Mouse (Mus musculus): ENCODE measurements at regions not wholly inside any gene's neighbourhood (a gene's known extent, or its start where the extent isn't known, plus 50 kb on each side); places are given as distances from the start of the nearest gene placed in this dataset.

- H3K9me3 ChIP-seq (replicated peaks): no peaks in the 10 kb centered on the region
- no peak overlapping the region for H3K4me3 ChIP-seq
- 81% methylated on average over 9 of the region's 9 CpGs for WGBS
- H3K36me3 ChIP-seq: no peaks in the 10 kb centered on the region
- peaks cover 39% of the 10 kb centered on the region for H3K27me3 ChIP-seq (ENCODE audit: low read depth, poor library complexity, severe bottlenecking)
- H3K4me1 ChIP-seq: no peaks in the 10 kb centered on the region
- no peak for DNase-seq (ENCODE audit: low spot score)
- no peak overlapping the region for H3K27ac ChIP-seq
Observed at GRCm38 (mm10) chr1:190444366-190444765, 273.9 kb upstream of the Prox1 start.

- 88% methylated on average over 3 of the region's 3 CpGs for WGBS
- H3K9me3 ChIP-seq (replicated peaks): no peaks in the 10 kb centered on the region
- no peaks in the 10 kb centered on the region for H3K36me3 ChIP-seq
- no peak overlapping the region for H3K27ac ChIP-seq
- H3K4me1 ChIP-seq: no peaks in the 10 kb centered on the region
- H3K27me3 ChIP-seq (ENCODE audit: low read depth, poor library complexity, severe bottlenecking): peaks cover 28% of the 10 kb centered on the region
- DNase-seq (ENCODE audit: low spot score): no peak
- no peak overlapping the region for H3K4me3 ChIP-seq
Observed at GRCm38 (mm10) chr1:190443234-190443633, 272.7 kb upstream of the Prox1 start.

- Histone ChIP-seq H3K27me3 (ENCODE audit: low read depth, poor library complexity, severe bottlenecking) (peaks cover 17% of the 10 kb centered on the region), H3K4me3 (no peak overlapping the region), H3K4me1 (no peaks in the 10 kb centered on the region), H3K27ac (no peak overlapping the region), H3K36me3 (no peaks in the 10 kb centered on the region), H3K9me3 (replicated peaks) (no peaks in the 10 kb centered on the region)
- WGBS: 75% methylated on average over 4 of the region's 4 CpGs
- DNase-seq (ENCODE audit: low spot score): no peak
Observed at GRCm38 (mm10) chr1:190442166-190442565, 271.7 kb upstream of the Prox1 start.

- H3K4me1 ChIP-seq: no peaks in the 10 kb centered on the region
- H3K27ac ChIP-seq: no peak overlapping the region
- no peaks in the 10 kb centered on the region for H3K36me3 ChIP-seq
- H3K27me3 ChIP-seq (ENCODE audit: low read depth, poor library complexity, severe bottlenecking): 0 out of 2 replicates have a peak, but pooled peaks cover 3% of the 10 kb centered on the region
- H3K4me3 ChIP-seq: no peak overlapping the region
- no peaks in the 10 kb centered on the region for H3K9me3 ChIP-seq (replicated peaks)
- no peak for DNase-seq (ENCODE audit: low spot score)
- WGBS: 80% methylated on average over 2 of the region's 2 CpGs
Observed at GRCm38 (mm10) chr1:190438789-190439188, 268.3 kb upstream of the Prox1 start.

GRCm38 (mm10) chr1:190422874-190423273 lies 252.4 kb upstream of the Prox1 start:
- 88% methylated on average over 9 of the region's 9 CpGs for WGBS

GRCm38 (mm10) chr1:190419709-190420108 lies 249.2 kb upstream of the Prox1 start:
- WGBS: 84% methylated on average over 13 of the region's 13 CpGs
- Histone ChIP-seq H3K27me3 (ENCODE audit: low read depth, poor library complexity, severe bottlenecking) (no peaks in the 10 kb centered on the region; the same call in 1 of the 2 replicates), H3K9me3 (replicated peaks) (no peaks in the 10 kb centered on the region)

More at GRCm38 (mm10) chr1:190422874-190423273, 252.4 kb upstream of the Prox1 start:
- H3K4me3 ChIP-seq: no peak overlapping the region
- no peaks in the 10 kb centered on the region; the same call in 1 of the 2 replicates for H3K27me3 ChIP-seq (ENCODE audit: low read depth, poor library complexity, severe bottlenecking)
- H3K4me1 ChIP-seq: 0 out of 2 replicates have a peak, but pooled peaks cover 6% of the 10 kb centered on the region
- H3K36me3 ChIP-seq: no peaks in the 10 kb centered on the region
- no peak for DNase-seq (ENCODE audit: low spot score)
- no peak overlapping the region for H3K27ac ChIP-seq
- H3K9me3 ChIP-seq (replicated peaks): no peaks in the 10 kb centered on the region

GRCm38 (mm10) chr1:190417326-190417725 lies 246.8 kb upstream of the Prox1 start:
- Histone ChIP-seq H3K36me3 (no peaks in the 10 kb centered on the region), H3K4me1 (peaks cover 16% of the 10 kb centered on the region), H3K27ac (no peak overlapping the region), H3K9me3 (replicated peaks) (no peaks in the 10 kb centered on the region), H3K27me3 (ENCODE audit: low read depth, poor library complexity, severe bottlenecking) (no peaks in the 10 kb centered on the region; the same call in 1 of the 2 replicates), H3K4me3 (no peak overlapping the region)
- 6% methylated on average over 11 of the region's 11 CpGs for WGBS
- peak; percentile 48 for DNase-seq (ENCODE audit: low spot score)

More at GRCm38 (mm10) chr1:190419709-190420108, 249.2 kb upstream of the Prox1 start:
- no peak for DNase-seq (ENCODE audit: low spot score)
- Histone ChIP-seq H3K4me1 (peaks cover 16% of the 10 kb centered on the region), H3K36me3 (no peaks in the 10 kb centered on the region), H3K4me3 (no peak overlapping the region), H3K27ac (no peak overlapping the region)

- Histone ChIP-seq H3K9me3 (replicated peaks) (no peaks in the 10 kb centered on the region), H3K27me3 (ENCODE audit: low read depth, poor library complexity, severe bottlenecking) (peaks cover 6% of the 10 kb centered on the region; the same call in 1 of the 2 replicates), H3K4me3 (no peak overlapping the region), H3K36me3 (no peaks in the 10 kb centered on the region), H3K27ac (no peak overlapping the region), H3K4me1 (peaks cover 6% of the 10 kb centered on the region; the same call in 1 of the 2 replicates)
- 92% methylated on average over 5 of the region's 5 CpGs for WGBS
- no peak for DNase-seq (ENCODE audit: low spot score)
Observed at GRCm38 (mm10) chr1:190411756-190412155, 241.2 kb upstream of the Prox1 start.

- no peak for DNase-seq (ENCODE audit: low spot score)
- Histone ChIP-seq H3K9me3 (replicated peaks) (no peaks in the 10 kb centered on the region), H3K27me3 (ENCODE audit: low read depth, poor library complexity, severe bottlenecking) (peaks cover 14% of the 10 kb centered on the region; the same call in 1 of the 2 replicates), H3K36me3 (no peaks in the 10 kb centered on the region), H3K27ac (no peak overlapping the region), H3K4me3 (no peak overlapping the region), H3K4me1 (no peaks in the 10 kb centered on the region)
- 84% methylated on average over 12 of the region's 12 CpGs for WGBS
Observed at GRCm38 (mm10) chr1:190403335-190403734, 232.8 kb upstream of the Prox1 start.

GRCm38 (mm10) chr1:190398308-190398707 lies 227.8 kb upstream of the Prox1 start:
- Histone ChIP-seq H3K27ac (no peak overlapping the region), H3K27me3 (ENCODE audit: low read depth, poor library complexity, severe bottlenecking) (peaks cover 8% of the 10 kb centered on the region; the same call in 1 of the 2 replicates), H3K36me3 (no peaks in the 10 kb centered on the region), H3K4me3 (no peak overlapping the region), H3K9me3 (replicated peaks) (no peaks in the 10 kb centered on the region), H3K4me1 (no peaks in the 10 kb centered on the region)
- WGBS: 56% methylated on average over 6 of the region's 6 CpGs
- DNase-seq (ENCODE audit: low spot score): no peak

- 84% methylated on average over 2 of the region's 2 CpGs for WGBS
- no peaks in the 10 kb centered on the region for H3K36me3 ChIP-seq
Observed at GRCm38 (mm10) chr1:190397811-190398210, 227.3 kb upstream of the Prox1 start.

GRCm38 (mm10) chr1:190393061-190393460 lies 222.5 kb upstream of the Prox1 start:
- no peaks in the 10 kb centered on the region for H3K36me3 ChIP-seq
- no peaks in the 10 kb centered on the region for H3K27me3 ChIP-seq (ENCODE audit: low read depth, poor library complexity, severe bottlenecking)
- H3K4me3 ChIP-seq: no peak overlapping the region
- no peak for DNase-seq (ENCODE audit: low spot score)
- peaks cover 5% of the 10 kb centered on the region for H3K4me1 ChIP-seq
- no peak overlapping the region for H3K27ac ChIP-seq
- WGBS: 94% methylated on average over 6 of the region's 6 CpGs
- no peaks in the 10 kb centered on the region for H3K9me3 ChIP-seq (replicated peaks)

More at GRCm38 (mm10) chr1:190397811-190398210, 227.3 kb upstream of the Prox1 start:
- Histone ChIP-seq H3K27me3 (ENCODE audit: low read depth, poor library complexity, severe bottlenecking) (peaks cover 7% of the 10 kb centered on the region; the same call in 1 of the 2 replicates), H3K9me3 (replicated peaks) (no peaks in the 10 kb centered on the region), H3K4me3 (no peak overlapping the region), H3K27ac (no peak overlapping the region), H3K4me1 (no peaks in the 10 kb centered on the region)
- no peak for DNase-seq (ENCODE audit: low spot score)

GRCm38 (mm10) chr1:190388853-190389252 lies 218.3 kb upstream of the Prox1 start:
- Histone ChIP-seq H3K27me3 (ENCODE audit: low read depth, poor library complexity, severe bottlenecking) (no peaks in the 10 kb centered on the region), H3K4me3 (no peak overlapping the region), H3K9me3 (replicated peaks) (no peaks in the 10 kb centered on the region), H3K27ac (no peak overlapping the region), H3K36me3 (no peaks in the 10 kb centered on the region), H3K4me1 (peaks cover 5% of the 10 kb centered on the region)
- 93% methylated on average over 4 of the region's 4 CpGs for WGBS
- no peak for DNase-seq (ENCODE audit: low spot score)

- Histone ChIP-seq H3K27me3 (ENCODE audit: low read depth, poor library complexity, severe bottlenecking) (peaks cover 7% of the 10 kb centered on the region; the same call in 1 of the 2 replicates), H3K4me3 (no peak overlapping the region), H3K9me3 (replicated peaks) (no peaks in the 10 kb centered on the region), H3K4me1 (peaks cover 6% of the 10 kb centered on the region; the same call in 1 of the 2 replicates), H3K27ac (no peak overlapping the region), H3K36me3 (no peaks in the 10 kb centered on the region)
- DNase-seq (ENCODE audit: low spot score): no peak
- WGBS: 81% methylated on average over 12 of the region's 12 CpGs
Observed at GRCm38 (mm10) chr1:190384555-190384954, 214.0 kb upstream of the Prox1 start.

Data from limb, embryonic 10.5 days (tissue).